Mouse (Mus musculus): ENCODE measurements around the gene Rabep1.
A peak's percentile ranks its signal among the peaks of the same experiment; 100 is the strongest.
"Not testable (repeated sequence)": the region's sequence is repeated elsewhere in the genome, so short reads cannot be mapped to it uniquely, and the experiment has no call there.

Gene Rabep1

DNA sequence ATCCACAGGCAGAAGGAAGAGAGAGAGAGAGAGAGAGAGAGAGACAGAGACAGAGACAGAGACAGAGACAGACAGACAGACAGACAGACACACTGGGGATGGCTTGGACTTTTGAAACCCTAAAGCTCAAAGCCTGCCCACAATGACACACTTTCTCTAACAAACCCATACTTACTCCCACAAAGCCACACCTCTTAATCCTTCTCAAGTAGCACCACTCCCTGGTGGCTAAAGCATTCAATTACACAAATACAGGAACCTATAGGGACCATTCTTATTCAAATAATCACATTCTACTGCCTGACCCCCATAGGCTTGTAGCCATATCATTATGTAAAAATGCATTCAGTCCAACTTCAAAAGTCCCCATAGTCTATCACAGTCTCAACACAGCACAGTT, 11.2 kb upstream of the Rabep1 start:
- DNase-seq = no peak

DNA sequence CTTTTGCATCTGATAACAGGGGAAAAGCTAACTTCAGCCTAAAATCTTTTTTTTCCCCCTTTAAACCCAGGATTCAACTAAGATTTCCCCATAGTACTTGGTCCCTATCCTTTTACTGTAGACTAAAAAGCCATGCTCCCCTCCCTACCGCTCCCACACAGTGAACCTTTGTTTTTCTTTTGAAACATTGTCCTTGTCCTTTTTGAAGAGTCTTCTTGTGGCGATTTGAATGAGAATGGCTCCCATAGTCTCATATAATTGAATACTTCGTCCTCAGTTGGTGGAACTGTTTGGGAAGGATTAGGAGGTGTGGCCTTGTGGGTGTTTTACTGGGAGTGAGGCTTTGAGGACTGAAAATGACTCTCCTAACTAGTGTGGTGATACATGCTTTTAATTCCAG, 10.7 kb upstream of the Rabep1 start:
- no peak for DNase-seq

DNA sequence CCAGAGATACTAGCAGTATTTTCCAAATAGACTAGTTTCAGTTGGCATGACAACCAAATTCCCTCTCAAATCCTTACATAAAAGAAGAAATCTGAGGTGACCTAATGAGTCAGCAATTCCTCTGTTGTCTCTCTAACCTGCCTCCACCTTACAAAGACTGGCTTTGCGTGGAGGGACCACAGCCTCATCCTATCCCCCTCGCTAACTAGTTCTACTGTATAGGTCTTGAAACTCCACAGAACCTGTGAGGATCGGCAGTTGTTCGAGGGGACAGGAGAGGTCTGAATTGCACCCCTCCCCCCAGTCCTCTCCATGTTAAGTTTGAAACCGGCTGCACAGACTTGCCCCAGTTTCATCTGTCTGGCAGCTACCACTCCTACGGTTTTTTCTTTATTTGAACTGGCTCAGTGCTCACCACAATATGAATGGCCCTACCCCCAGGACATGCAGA, 9.2 kb upstream of the Rabep1 start:
- DNase-seq = no peak

DNA sequence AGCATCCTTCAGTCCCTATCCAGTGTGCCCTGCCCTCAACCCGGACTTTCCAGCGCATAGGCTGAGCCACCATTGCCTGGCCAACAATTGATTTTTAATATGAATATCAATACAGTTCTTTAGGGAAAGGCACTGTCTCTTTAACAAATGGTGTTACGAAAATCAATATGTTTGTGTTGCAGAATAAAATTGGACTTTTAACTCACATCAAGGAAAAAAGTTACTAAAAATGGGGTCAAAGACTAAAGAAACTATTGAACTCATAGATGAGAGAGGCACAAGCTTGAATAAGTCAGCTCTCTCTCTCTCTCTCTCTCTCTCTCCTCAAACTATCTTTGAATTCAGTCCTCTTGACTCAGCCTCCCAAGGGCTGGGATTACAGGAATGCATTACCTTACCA, 7.5 kb upstream of the Rabep1 start:
- DNase-seq = no peak

DNA sequence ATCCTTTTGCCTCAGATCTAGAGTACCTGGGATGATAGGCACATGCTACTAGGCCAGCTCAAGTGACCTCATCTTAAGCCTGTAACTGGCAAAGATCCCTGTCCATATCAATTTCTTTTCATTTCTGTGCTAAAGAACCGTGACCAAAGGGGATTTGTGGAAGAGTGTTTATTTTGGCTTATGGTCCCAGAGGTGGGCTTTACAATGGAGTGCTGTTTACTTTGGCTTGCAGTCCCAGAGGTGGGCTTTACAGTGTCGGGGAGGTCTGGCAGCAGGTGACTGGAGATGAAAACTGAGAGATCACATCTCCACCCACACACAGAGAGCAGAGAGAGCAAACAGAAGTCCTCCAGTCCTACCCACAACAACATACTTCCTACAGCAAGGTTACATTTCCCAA, 6.0 kb upstream of the Rabep1 start:
- no peak for DNase-seq

DNA sequence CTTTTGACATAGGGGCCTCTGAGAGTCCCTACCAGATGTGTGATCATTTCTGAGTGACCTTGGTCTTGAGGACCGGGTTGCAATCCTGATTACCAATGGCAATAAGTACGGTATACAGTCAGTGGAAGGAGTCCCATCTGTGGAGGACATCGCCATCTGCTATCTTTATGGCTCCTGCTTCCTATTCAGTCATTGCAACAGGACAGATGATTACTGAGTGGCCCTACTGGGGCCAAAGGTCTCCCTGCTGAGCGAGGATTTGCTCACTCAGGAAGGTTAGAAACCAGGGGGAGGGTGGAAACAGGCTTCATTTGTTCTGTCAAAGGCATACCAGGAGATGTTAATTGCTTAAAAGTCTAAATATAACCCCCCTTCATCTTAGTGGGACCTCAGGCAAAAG, 1.6 kb upstream of the Rabep1 start:
- DNase-seq = no peak

DNA sequence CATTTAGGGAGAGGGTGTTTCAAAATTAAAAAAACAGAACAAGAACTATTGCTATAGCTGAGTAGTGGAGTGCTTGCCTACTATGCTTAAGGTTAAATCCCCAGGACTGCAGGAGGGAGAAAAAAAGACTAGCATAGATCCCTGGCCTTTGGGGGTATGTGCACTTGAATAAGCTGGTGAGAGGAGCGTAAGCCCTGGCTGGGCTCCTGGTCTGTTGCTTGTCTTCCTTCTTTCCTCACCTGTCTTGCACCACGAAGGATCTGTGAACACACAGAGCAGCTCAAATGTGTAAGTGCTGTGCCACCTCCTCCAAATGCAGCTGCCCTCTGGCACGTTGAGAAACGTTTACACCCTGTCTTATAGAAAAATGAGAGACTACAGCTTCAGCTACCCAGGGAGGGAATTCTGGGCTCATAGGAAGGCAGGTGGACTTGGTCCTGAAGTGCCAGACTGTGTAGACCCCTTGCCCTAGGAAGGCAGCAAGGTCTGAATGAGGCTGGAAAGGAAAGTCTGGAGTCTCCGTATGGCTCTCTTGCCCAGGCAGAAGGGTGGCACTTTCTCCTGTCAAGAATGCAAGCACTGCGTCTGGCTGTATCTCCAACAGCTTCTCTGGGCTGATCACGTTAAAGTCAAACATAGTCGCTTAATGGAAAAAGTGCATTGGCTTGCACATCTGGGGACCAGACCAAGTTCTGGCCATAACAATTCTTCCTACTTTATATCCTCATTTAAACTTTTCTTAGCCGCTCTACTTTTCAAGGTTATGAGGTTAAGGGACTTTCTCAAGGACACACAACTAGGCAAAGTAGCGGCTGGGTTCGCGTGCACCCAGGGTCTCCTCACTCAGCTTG, 652 bp upstream of the Rabep1 start:
- DNase-seq = peak in 1 of 2 experiments; percentile 7

DNA sequence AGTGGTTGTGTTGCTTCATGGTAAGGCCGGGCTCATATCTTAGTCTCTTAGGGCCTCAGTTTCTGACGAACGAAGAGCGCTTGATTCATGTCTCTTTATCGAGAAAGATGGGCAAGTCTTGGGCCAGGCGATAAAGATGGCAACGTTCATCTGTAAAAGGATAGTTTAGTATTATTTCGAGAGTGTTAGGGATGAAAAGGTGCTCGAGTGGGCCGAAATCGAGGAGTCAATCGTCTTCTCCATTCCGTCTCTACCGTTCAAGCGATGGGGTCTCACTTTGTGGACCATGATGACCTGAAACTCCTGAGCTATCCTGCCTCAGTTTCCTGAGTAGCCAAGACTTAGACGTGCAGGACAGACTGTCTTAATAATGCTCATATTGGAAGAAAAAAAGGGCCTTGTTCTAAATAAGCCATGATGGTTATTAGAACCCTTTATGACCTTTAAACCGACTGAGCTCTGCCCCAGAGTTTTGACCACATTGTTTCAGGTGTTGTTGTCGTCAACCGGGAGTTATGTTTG, 940 bp downstream of the Rabep1 start:
- no peak for DNase-seq

DNA sequence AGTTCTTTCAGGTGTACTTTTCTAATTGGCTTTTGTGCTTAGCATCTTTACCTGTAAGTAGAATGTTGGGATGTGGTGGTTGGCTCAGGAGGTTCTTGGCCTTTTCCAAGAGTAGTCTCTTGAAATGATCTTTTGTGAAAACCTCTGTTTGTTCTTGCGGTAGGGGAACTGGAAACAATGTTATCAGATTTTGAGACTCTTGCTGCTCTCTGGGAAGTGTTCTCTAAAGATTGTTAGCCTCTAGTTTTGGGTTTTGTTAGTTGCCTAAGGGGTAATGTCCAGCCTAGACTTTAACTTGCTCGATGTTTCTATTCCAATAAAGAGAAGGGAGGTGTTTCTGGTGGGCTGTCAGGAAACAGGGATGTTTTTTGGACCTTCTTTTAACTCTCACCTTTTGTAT, 1.5 kb downstream of the Rabep1 start:
- no peak for DNase-seq

DNA sequence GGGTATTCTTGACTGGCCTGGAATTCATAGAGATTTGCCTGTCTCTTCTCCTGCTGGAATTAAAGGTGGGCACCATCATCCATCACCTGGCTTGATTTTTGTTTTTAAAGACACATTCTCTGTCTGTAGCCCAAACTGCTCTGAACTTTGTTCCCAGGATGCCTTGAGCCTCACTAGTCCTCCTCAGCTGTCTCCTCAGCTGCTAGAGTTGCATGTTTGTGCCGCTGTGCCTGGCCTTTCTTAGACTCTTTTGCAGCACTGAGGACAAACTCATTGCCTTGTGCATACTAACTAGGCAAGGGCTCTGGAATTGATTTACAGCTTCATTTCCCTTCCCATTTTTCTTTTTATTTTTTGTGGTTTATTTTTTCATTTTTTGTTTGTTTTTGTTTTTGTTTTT, 15.8 kb downstream of the Rabep1 start:
- DNase-seq = no peak

DNA sequence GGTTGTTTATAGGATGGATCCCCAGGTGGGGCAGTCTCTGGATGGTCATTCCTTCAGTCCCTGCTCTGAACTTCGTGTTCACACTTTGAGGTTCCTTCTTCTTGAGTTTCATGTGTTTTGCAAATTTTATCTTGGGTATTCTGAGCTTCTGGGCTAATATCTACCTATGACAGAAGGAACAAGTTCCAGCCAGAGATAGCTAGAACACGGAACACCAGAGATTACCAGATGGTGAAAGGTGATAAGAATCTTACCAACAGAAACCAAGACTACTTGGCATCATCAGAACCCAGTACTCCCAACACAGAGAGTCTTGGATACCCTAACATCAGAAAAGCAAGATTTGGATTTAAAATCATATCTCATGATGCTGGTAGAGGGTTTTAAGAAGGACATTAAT, 18.6 kb downstream of the Rabep1 start:
- not testable (repeated sequence) for DNase-seq

DNA sequence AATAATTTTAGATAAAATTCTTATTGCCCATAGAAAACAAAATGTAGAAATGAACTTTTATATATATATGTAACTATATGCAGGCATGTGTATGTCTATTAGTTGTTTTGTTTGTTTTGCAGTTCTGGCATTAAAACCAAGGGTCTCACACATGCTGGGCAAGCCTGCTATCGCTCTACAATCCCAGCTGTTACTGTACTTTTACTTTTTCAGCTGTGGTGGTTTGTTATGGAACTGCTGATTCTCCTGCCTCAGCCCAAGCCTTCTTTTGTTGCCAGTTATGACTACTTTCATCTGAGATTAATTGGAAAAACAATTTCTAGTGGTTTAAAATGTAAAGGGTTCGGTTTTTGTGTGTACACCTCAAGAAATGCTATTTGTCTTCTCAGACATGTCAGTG, 20.6 kb downstream of the Rabep1 start:
- DNase-seq = no peak

DNA sequence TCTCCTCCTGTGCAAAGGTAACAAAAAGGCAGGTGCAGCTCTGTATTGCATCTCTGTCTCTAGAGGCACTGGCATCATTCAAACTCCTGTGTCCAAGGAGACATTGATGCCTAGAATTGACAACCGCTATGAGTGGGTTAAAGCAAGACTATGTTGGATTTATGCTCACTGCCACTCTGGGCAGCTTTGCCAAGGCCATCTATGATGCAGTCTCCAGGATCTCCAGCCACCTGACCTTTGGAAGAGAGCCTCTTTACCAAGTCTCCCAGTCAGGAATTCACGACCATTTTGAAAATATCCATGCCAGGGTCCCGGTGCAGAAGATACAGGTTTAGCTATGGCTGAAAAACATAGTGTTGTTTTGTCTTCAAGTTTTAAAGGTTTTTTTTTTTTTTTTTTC, 24.7 kb downstream of the Rabep1 start:
- DNase-seq = no peak

DNA sequence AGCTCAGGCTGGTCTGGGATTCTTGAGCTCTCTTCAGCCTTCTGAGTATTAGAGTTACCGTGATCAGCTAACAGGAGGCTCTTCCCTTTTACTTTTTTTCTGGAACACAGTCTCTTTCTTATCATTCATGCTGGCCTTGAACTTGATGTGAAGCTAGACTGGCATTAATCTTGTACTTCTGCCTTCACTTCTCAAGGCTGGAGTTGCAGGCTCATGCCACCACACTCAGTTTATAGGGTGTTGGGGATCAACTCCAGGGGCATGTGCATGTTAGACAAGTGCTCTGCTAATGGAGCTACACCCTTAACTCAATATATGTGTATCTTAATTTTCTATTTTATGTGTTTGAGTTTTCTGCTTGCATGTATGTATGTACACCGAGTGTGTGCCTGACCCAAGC, 25.2 kb downstream of the Rabep1 start:
- DNase-seq = no peak

DNA sequence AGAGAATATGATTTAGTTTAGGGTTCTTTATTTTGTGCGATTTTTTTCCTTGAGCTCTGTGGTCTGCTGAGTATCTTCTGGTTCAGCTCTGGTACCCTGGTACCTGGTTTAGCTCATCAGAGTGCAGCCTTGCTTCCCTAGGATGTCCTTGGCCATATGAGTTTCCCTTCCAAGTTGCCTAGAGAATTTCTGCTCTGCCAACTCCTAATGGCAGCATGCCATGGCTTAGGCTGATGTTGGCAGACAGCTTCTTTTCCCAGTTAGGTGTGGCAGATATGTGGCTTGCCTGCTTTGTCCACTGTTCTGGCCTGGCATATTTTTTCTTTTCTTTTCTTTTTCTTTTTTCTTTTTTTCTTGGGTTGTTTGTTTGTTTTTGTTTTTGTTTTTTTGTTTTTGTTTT, 25.8 kb downstream of the Rabep1 start:
- DNase-seq = no peak

DNA sequence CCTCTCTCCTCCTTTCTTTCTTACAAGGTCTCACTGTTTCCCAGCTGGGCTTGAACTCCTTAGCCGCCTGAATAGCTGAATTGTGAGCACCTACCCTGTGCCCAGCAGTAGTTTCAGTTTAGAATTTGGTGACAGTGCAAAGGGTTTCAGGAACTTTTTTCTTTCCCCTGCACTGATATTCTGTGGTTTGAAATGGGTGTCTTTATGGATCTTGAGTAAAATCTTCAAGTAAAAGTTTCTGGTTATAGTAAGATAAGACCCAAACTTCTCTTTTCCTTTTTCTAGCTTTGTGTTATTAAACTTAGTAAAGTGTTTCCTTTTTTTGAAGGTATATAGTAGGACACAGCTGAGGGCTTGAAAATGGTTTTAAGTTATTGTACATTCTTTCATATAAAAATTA, 26.5 kb downstream of the Rabep1 start:
- no peak for DNase-seq

DNA sequence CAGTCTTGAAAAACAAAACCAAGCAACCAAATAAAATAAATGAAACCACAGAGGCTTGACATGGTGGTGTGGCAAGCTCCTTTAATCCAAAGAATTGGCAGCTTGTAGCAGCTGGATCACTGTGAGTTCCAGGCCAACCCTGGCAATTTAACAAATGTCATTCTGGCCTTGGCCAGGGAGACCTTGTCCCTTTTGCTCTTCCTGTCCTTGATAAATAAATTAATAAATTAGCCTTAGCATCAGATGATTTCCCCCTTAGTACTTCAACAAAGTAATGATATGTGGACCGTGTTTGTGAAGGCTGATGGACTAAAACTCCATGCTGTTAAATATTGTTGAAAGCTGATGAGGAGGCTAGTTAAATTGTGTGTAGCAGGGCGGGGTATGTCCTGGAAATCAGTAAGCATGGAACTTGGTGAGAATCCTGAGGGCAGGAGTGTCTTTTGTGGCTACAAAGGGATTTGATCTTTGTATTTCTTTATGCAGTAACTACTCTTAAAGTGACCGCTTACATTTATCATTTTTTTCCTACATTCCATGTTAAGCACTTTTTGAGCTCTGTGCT, 27.3 kb downstream of the Rabep1 start:
- DNase-seq = no peak

DNA sequence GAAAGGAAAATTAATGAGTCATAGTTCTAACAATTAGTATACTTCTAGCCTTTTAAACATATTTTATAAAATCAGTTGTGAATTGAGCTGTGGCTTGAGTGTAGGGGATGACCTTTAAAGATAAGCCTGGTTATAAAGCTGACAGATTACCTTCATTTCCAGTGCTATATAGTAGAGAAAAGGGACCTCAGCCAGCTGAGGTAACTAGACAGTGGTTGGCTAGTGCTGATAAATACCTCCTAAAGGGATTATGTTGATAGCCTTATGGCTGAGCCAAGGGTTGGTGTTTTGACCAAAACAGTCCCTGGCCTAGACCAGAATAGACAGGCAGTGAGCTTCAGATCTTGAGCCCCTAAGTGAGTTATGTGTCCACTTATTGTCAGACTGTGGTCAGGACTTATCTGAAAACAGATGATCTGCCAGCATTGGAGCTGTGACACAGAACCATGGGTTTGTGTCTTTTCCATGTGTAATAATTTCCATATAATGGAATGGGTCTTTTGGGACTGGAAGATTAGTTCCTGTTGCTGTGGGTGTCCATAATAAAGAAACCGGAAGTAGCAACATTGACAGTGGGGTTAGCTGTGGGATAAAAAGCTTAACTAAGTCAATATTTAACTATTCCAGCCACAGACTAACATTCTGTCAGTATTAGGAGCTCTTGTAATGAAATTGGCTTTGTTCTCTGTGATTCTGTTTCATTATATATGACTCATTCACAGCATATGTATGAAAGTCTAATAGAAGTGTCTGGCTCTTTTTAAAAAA, 29.5 kb downstream of the Rabep1 start:
- DNase-seq = no peak

DNA sequence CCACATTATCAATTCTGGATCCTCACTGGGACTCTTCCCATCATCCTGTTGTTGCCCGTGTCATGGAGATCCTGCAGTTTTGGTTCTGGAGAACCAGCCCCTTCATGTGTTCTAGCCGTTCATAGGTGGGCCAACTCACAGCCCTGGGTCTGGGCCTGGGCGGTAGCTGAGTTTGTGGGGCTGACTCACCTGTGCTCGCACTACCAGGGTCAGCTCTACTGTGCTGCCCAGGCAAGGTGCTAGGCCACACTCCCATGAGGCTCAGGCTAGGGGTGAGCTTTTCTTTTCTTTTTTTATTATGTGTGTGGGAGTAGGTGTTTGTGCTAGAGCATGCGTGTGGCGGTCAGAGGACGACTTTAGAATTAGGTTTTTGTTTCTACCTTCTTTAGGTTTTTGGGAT, 33.1 kb downstream of the Rabep1 start:
- DNase-seq = no peak

DNA sequence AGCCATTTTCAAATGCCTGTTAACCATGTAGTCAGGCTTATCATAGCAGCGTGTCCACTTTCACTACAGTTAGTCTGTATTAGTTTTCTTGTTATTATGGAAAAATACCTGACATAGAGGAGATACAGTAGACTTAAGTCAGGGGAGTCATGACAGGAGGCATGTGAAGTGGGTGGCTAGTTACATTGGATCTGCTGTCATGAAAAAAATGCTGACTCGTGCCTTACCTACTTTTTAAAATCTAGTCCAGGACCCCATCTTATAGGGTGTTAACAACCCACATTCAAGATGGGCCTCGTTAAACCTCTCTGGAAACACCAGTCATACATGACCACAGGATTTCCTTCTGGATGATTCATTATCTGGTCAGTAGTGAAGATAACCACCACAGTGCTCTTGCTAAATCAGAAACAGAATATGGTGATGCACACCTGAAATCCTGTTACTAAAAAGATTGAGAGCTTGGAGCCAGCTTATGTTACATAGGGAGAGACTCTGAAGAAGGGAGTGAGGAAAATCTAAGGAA, 38.4 kb downstream of the Rabep1 start:
- no peak for DNase-seq

DNA sequence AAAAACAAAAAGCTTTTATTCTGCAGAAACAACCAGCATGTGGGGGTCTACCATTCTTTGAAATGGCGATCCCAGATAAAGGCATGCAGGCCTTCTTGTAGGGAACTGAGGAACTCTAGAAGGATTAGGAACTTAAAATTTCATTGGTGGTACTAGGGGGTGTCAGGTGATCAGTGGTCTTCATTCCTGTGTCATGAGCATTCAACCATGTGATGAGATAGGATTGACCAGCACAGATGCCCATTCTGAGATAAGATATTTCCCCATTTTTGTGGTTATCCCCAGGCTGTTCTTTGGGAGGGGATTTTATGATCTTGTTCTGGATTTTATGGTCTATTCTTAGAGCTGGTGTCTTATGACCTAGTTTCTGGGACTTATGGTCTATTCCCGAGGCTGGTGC, 46.1 kb downstream of the Rabep1 start:
- no peak for DNase-seq

DNA sequence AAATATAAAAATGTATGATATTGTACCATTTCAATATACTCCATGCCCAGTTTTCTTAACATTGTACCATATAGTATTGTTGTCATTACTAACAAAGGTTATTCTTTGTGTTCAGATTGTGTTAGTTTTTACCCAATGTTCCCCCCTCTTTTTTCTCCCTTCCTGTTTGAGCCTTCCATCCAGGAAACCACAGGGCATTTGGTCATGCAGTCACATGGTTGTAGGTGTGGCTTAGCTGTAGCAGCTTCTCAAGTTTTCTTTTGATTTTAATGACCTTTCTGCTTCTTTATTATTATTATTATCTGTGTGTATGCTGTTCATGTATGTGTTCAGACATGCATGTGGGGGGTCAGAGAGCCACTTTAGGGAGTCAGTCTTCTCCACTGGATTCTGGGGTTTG, 47.0 kb downstream of the Rabep1 start:
- no peak for DNase-seq

DNA sequence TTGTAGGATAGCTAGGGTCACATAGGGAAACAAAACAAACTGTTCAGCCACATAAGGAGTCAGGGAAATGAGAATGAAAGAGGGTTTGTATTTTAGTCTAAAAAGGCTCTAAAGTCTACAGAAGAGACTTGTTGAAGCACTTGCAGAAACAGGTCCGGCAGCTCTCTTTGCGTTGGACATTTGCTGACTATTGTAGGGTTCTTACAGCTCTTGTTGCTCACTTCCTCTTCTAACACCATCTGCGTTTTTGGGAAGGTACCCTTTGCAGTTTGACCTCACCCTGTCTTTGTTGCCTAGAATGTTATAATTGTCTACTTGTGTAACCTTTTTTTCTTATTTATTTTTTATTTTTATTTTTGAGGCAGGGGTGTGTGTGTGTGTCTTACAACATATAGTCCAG, 53.1 kb downstream of the Rabep1 start:
- no peak for DNase-seq

DNA sequence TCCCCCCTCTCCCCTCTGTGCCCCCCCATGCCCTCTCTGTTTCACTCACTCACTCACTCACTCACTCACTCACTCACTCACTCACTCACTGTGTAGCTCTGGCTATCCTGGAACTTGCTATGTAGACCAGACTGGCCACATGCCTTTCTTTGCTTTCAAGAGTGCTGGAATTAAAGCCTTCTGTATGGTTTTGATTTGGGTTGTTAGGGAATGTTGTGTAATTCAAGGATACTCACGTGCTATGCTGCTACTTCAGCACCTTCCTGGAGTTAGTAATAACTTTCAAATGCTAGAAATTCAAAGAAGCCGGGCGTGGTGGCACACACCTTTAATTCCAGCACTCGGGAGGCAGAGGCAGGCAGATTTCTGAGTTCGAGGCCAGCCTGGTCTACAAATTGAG, 53.6 kb downstream of the Rabep1 start:
- DNase-seq = not testable (repeated sequence)
